Mouse (Mus musculus) heart, postnatal 36 days (tissue): ENCODE measurements around the gene Gak. TPM values are rescaled to one million over a fixed set of nuclear protein-coding genes. Genes with fewer than 3 reads are reported as not detected.

Source experiments
- DNase-seq, 2 experiments: peaks; one replicate each; pipeline ENCODE4 v3.0.0; 2021 to 2022
- intact Hi-C: fragments of 180-260 bp; cut with DNase I; formaldehyde crosslinking; loops from one replicate; pipeline ENCODE4 v1.15.1; 2025
- total RNA-seq, 2 experiments: library from RNA; stranded (reverse); gene quantifications; 2 replicates each; pipeline ENCODE4 v1.2.3; 2021

The Gak gene
- total RNA-seq = 10 to 100 TPM; 22.2 to 22.5 TPM

GRCm38 (mm10) chr5:108629634-108630483 is at the start of gene Gak, which contains the start of gene Tmem175:
Gene Gak, minus strand, starts transcription at chr5:108629755.
Gene Tmem175, plus strand, starts transcription at chr5:108629770.
- peak; percentile 92 to 93 for DNase-seq
- intact Hi-C loops = loop anchor here (2.0 to 10.0 kb wide), 2 partner anchors 39 to 495 kb away; partner anchors contain the start of genes Ccdc18, Dgkq and Tmed5

GRCm38 (mm10) chr5:108678296-108678854 is 48.8 kb upstream of the Gak start:
- intact Hi-C loops = no loop called here
- no peak for DNase-seq

GRCm38 (mm10) chr5:108677605-108678295 is 48.2 kb upstream of the Gak start:
- intact Hi-C loops = no loop called here
- no peak for DNase-seq

- no peak for DNase-seq
- intact Hi-C loops = no loop called here
These were observed 47.4 kb upstream of the Gak start for GRCm38 (mm10) chr5:108676772-108677498.

GRCm38 (mm10) chr5:108675251-108675816 is 45.8 kb upstream of the Gak start, which contains the start of gene Slc26a1:
Gene Slc26a1, minus strand, starts transcription at chr5:108675569.
- intact Hi-C loops = no loop called here
- no peak for DNase-seq

GRCm38 (mm10) chr5:108674624-108675023 is 45.1 kb upstream of the Gak start:
- no peak for DNase-seq
- intact Hi-C loops = loop anchor here (5.0 kb wide), 1 partner anchor 53 kb away; no protein-coding TSS in a partner anchor

GRCm38 (mm10) chr5:108671757-108672156 is 42.2 kb upstream of the Gak start:
- intact Hi-C loops = loop anchor here (5.0 kb wide), 1 partner anchor 56 kb away; no protein-coding TSS in a partner anchor
- DNase-seq = no peak

GRCm38 (mm10) chr5:108670785-108671184 is 41.2 kb upstream of the Gak start:
- peak in 1 of 2 experiments; percentile 46 for DNase-seq
- intact Hi-C loops = loop anchor here (5.0 kb wide), 1 partner anchor 57 kb away; no protein-coding TSS in a partner anchor

- intact Hi-C loops = loop anchor here (2.0 to 10.0 kb wide), 5 partner anchors 41 to 605 kb away; partner anchors contain the start of genes Ccdc18, Dr1, Gak and Mtf2
- no peak for DNase-seq
These were observed 40.4 kb upstream of the Gak start for GRCm38 (mm10) chr5:108669986-108670385.

- DNase-seq = peak; percentile 91 to 93
- intact Hi-C loops = loop anchor here (2.0 to 10.0 kb wide), 4 partner anchors 40 to 604 kb away; partner anchors contain the start of genes Ccdc18, Dr1, Gak and Mtf2
These were observed 39.7 kb upstream of the Gak start, which contains the start of gene Dgkq for GRCm38 (mm10) chr5:108668977-108669936. Gene Dgkq, minus strand, starts transcription at chr5:108669672.

GRCm38 (mm10) chr5:108668387-108668932 is 38.9 kb upstream of the Gak start:
- DNase-seq = no peak
- intact Hi-C loops = loop anchor here (2.0 to 10.0 kb wide), 4 partner anchors 40 to 604 kb away; partner anchors contain the start of genes Ccdc18, Dr1, Gak and Mtf2

GRCm38 (mm10) chr5:108667370-108667769 is 37.8 kb upstream of the Gak start:
- intact Hi-C loops = loop anchor here (5.0 to 10.0 kb wide), 3 partner anchors 400 to 603 kb away; partner anchors contain the start of genes Ccdc18, Dr1, Mtf2 and Tmed5
- no peak for DNase-seq

GRCm38 (mm10) chr5:108665066-108665465 is 35.5 kb upstream of the Gak start:
- DNase-seq = no peak
- intact Hi-C loops = loop anchor here (5.0 to 10.0 kb wide), 3 partner anchors 398 to 600 kb away; partner anchors contain the start of genes Ccdc18, Dr1, Mtf2 and Tmed5

- intact Hi-C loops = loop anchor here (10.0 kb wide), 2 partner anchors 528 to 598 kb away; partner anchors contain the start of genes Ccdc18, Mtf2 and Tmed5
- no peak for DNase-seq
These were observed 33.2 kb upstream of the Gak start for GRCm38 (mm10) chr5:108662772-108663171.

GRCm38 (mm10) chr5:108660632-108661268 is 31.2 kb upstream of the Gak start:
- intact Hi-C loops = loop anchor here (10.0 kb wide), 2 partner anchors 526 to 596 kb away; partner anchors contain the start of genes Ccdc18, Mtf2 and Tmed5
- peak; percentile 92 to 94 for DNase-seq

GRCm38 (mm10) chr5:108659698-108660631 is 30.4 kb upstream of the Gak start, which contains the start of gene Idua:
Gene Idua, plus strand, starts transcription at chr5:108660331.
- DNase-seq = no peak
- intact Hi-C loops = loop anchor here (10.0 kb wide), 2 partner anchors 525 to 595 kb away; partner anchors contain the start of genes Ccdc18, Mtf2 and Tmed5
